Mouse (Mus musculus) intestine, embryonic 14.5 days (tissue): Measurements from ENCODE around the gene Vps53. TPM values are rescaled to one million over a fixed set of nuclear protein-coding genes. Genes with fewer than 3 reads are reported as not detected.

ENCODE experiments used
- ATAC-seq: fragments of 200-750 bp; cut with Nextera tagmentation; replicated peaks from 2 replicates; pipeline ENCODE4 v1.8.0; 2017; ENCODE audit warnings: low read depth, moderate number of reproducible peaks, moderate TSS enrichment, moderate library complexity; ENCODE audit not compliant: low FRiP score, low TSS enrichment
- DNase-seq: peaks from one replicate; pipeline ENCODE4 v3.0.0-alpha.2; 2018; ENCODE audit warnings: low spot score
- H3K27ac ChIP-seq: fragments of 300-500 bp; sonication (generic); 2 replicates; pipeline ENCODE4 v1.5.1; 2014; ENCODE audit warnings: low read depth, mild to moderate bottlenecking, control low read depth
- H3K27me3 ChIP-seq: fragments of 300-500 bp; sonication (generic); replicated peaks from 2 replicates; pipeline ENCODE4 v1.6.1; 2014; ENCODE audit warnings: low read length, control low read depth; ENCODE audit not compliant: control insufficient read depth, insufficient read depth
- H3K36me3 ChIP-seq: fragments of 300-500 bp; sonication (generic); 2 replicates; pipeline ENCODE4 v1.6.1; 2014; ENCODE audit warnings: low read length, control low read depth; ENCODE audit not compliant: control insufficient read depth, insufficient read depth
- H3K4me1 ChIP-seq: fragments of 300-500 bp; sonication (generic); replicated peaks from 2 replicates; pipeline ENCODE4 v1.6.1; 2014; ENCODE audit warnings: low read length, control low read depth, mixed read lengths; ENCODE audit not compliant: control insufficient read depth, insufficient read depth
- H3K4me2 ChIP-seq: fragments of 300-500 bp; sonication (generic); 2 replicates; pipeline ENCODE4 v1.6.1; 2014; ENCODE audit warnings: low read length
- H3K4me3 ChIP-seq: fragments of 300-500 bp; sonication (generic); 2 replicates; pipeline ENCODE4 v1.5.1; 2014; ENCODE audit warnings: low read depth, low read length, control low read depth, mixed read lengths
- H3K9ac ChIP-seq: fragments of 300-500 bp; sonication (generic); 2 replicates; pipeline ENCODE4 v1.6.1; 2014; ENCODE audit warnings: mild to moderate bottlenecking, low read length
- H3K9me3 ChIP-seq: fragments of 300-500 bp; sonication (generic); 2 replicates; pipeline ENCODE4 v1.6.1; 2016; ENCODE audit warnings: low read length, control low read depth; ENCODE audit not compliant: control insufficient read depth
- WGBS: fragments of 180-500 bp; shearing (Covaris S2); extraction: QIAGEN DNeasy Blood & Tissue Kit; methylation state at CpG from one replicate; pipeline ENCODE4 v1.1.7; 2014; 5-methylcytosine and 5-hydroxymethylcytosine counted together
- polyA plus RNA-seq: library from polyadenylated mRNA; unstranded; fragments of >200 nt; fragmentation: Nextera tagmentation; extraction: Ambion mirVana; gene quantifications from 2 replicates; pipeline ENCODE4 v1.2.1, GENCODE M21; 2014

Gene Vps53
- polyA plus RNA-seq, 1 experiment from 2014 or later = 42.5 TPM

DNA sequence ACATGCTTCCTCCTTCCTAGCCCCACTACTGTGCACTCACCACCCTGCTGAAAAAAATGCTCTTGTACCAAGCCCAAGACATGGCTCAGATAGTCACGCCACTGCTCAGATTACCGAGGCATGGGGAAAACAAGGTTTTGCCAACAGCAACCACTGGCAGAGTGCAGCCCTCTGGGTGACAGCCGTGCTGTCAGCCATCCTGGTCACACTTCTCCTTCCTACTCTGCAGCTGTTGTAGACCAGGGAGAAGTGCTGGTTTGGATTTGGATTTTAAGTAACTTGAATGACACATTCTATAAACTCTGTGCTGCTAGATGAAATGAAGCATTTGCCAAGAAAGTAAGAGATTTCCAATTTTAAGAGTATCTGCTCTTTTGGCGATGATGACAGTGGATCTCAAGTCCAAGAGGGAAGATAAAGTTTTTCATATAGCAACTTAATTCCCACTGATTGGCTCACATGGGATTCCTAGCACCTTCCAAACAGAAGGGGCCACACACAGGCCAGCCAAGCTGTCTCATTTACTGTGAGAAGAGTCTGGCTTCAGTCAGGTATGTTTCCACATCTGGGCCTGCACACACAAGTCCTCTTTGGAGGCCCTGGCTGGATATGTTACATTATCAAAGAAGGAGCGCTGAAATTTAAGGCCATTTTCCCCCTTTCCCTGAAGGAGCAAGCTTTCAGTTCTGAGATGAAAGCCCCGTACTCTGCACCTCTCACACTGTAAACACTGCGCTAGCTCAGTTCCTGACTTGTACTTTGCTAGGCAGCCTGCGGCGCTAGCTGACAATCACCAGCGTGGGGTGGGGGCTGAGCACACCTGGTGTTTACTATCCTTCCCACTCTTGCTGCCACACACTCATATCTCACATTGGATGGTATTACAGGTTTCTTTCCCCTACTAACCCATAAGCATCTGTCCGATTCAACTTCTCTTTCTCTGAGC is 72.6 kb downstream of the Vps53 start:
- H3K4me1 ChIP-seq = peaks cover 14% of the 10 kb centered on the region
- no peak overlapping the region for H3K9ac ChIP-seq
- H3K27me3 ChIP-seq = no peaks in the 10 kb centered on the region
- H3K4me2 ChIP-seq = no peak overlapping the region
- DNase-seq = no peak
- H3K36me3 ChIP-seq = peaks cover 4% of the 10 kb centered on the region
- H3K4me3 ChIP-seq = no peak overlapping the region
- WGBS = 57% methylated on average over 11 of the region's 11 CpGs
- H3K9me3 ChIP-seq = no peaks in the 10 kb centered on the region
- H3K27ac ChIP-seq = peak overlapping the region; percentile 52
- no peak for ATAC-seq

GRCm38 (mm10) chr11:76101154-76101553 is 78.3 kb downstream of the Vps53 start:
- H3K9ac ChIP-seq = no peak overlapping the region
- H3K4me2 ChIP-seq = no peak overlapping the region
- no peak overlapping the region for H3K4me3 ChIP-seq
- no peaks in the 10 kb centered on the region for H3K9me3 ChIP-seq
- ATAC-seq (no peak), DNase-seq (no peak)
- H3K27me3 ChIP-seq = no peaks in the 10 kb centered on the region
- peaks cover 3% of the 10 kb centered on the region; the same call in 1 of the 2 replicates for H3K36me3 ChIP-seq
- H3K27ac ChIP-seq = peak overlapping the region; percentile 22; the same call in 1 of the 2 replicates
- H3K4me1 ChIP-seq = peaks cover 39% of the 10 kb centered on the region

DNA sequence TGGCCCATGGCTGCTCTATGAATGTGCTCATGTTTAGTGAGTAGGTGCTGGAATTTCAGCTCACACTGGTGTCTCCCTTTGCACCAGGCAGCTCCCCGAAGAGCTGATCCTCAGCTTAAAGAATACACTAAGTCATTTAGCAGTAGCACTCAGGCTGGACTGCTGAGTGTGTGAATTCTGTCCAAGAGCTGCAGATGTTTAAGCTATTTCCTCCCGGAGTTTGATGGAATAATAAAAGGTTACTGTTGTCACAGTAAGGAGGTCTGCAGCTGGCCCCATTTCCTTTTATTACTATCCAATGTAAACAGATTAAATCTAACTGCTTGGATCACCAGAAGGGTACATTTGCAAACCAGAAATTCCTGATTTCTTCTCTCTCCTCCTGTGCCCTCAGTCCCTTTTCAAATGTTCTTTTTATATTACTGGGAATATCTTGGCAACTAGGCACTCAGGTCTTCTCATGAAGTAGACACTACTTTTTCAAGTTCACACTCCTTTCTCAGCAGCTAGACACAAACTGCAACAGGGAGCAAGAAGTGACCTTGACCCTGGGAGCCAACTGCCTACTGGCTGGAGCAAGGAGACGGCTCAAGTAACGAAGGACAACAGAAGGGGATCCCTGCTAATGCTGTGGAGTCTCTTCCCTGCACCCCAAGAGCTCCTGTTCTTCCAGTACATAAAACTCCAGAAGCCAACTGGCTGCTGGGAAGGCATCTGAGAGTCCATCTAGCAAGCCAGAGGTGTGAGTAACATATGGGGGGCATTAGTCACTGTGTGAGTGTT is 80.1 kb downstream of the Vps53 start:
- peak overlapping the region; percentile 18 for H3K4me2 ChIP-seq

DNA sequence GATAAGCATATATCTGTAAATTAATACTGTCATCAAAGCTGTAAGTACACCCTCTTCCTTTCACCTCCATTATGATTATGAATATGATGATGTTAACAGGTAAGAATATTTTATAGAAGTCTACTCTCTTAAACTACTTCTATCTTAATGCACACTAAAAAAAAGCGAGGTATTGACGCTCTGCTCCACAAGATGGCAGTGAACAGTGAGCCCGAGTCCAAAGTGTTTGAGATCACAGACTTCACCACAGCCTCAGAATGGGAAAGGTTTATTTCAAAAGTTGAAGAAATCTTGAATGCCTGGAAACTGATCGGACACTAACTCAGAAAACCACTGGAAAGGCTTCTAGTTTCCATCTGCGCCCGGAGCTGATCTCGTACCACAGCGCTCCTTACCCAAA is 85.8 kb downstream of the Vps53 start:
- ATAC-seq = no peak
- H3K9ac ChIP-seq = no peak overlapping the region
- H3K4me3 ChIP-seq = no peak overlapping the region
- no peak for DNase-seq
- no peak overlapping the region for H3K4me2 ChIP-seq
- WGBS = 84% methylated on average over 8 of the region's 8 CpGs
- peaks cover 14% of the 10 kb centered on the region for H3K36me3 ChIP-seq
- H3K9me3 ChIP-seq = no peaks in the 10 kb centered on the region
- H3K27me3 ChIP-seq = no peaks in the 10 kb centered on the region
- H3K4me1 ChIP-seq = peaks cover 7% of the 10 kb centered on the region
- no peak overlapping the region for H3K27ac ChIP-seq

More for the DNA sequence above, 80.1 kb downstream of the Vps53 start:
- Histone ChIP-seq H3K9me3 (no peaks in the 10 kb centered on the region), H3K27ac (peak overlapping the region; percentile 83), H3K4me1 (peaks cover 34% of the 10 kb centered on the region), H3K36me3 (0 out of 2 replicates have a peak, but pooled peaks cover 3% of the 10 kb centered on the region), H3K27me3 (no peaks in the 10 kb centered on the region), H3K9ac (no peak overlapping the region), H3K4me3 (no peak overlapping the region)
- WGBS = 19% methylated on average over 4 of the region's 4 CpGs
- ATAC-seq (peak; percentile 75), DNase-seq (peak; percentile 58)

GRCm38 (mm10) chr11:76089776-76090175 is 89.7 kb downstream of the Vps53 start:
- 0 out of 2 replicates have a peak, but pooled peaks cover 3% of the 10 kb centered on the region for H3K4me1 ChIP-seq
- no peak overlapping the region for H3K9ac ChIP-seq
- no peak overlapping the region for H3K4me2 ChIP-seq
- H3K9me3 ChIP-seq = no peaks in the 10 kb centered on the region
- ATAC-seq (no peak), DNase-seq (no peak)
- peaks cover 21% of the 10 kb centered on the region for H3K36me3 ChIP-seq
- H3K27me3 ChIP-seq = no peaks in the 10 kb centered on the region
- no peak overlapping the region for H3K27ac ChIP-seq
- WGBS = 80% methylated on average over 6 of the region's 6 CpGs
- no peak overlapping the region for H3K4me3 ChIP-seq

DNA sequence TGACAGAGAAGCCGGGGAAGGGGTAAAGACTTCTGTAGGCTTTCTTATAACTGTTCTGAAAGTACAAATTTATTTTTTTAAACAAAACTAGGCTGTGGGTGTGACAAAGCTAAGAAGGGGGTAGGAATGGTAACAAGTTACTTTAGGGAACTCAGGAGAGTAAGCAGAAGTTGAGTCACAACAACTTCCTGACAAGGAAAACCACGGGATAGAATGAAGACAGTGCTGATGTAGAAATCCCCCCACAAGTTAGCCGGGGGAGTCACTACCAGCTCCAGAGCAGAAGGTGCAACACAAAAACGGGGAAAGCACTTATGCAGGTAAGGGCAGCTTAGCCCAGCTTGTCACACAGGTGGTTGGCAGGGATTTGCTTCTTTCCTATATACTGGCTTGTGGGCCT is 90.9 kb downstream of the Vps53 start:
- 84% methylated on average over 4 of the region's 4 CpGs for WGBS
- no peak overlapping the region for H3K4me3 ChIP-seq
- H3K4me2 ChIP-seq = no peak overlapping the region
- no peaks in the 10 kb centered on the region for H3K27me3 ChIP-seq
- no peak overlapping the region for H3K9ac ChIP-seq
- H3K4me1 ChIP-seq = 0 out of 2 replicates have a peak, but pooled peaks cover 3% of the 10 kb centered on the region
- H3K27ac ChIP-seq = no peak overlapping the region
- no peak for DNase-seq
- H3K9me3 ChIP-seq = no peaks in the 10 kb centered on the region
- peaks cover 21% of the 10 kb centered on the region for H3K36me3 ChIP-seq
- ATAC-seq = no peak

- DNase-seq = peak; percentile 82
Measured at GRCm38 (mm10) chr11:76085898-76086591, 93.4 kb downstream of the Vps53 start.

DNA sequence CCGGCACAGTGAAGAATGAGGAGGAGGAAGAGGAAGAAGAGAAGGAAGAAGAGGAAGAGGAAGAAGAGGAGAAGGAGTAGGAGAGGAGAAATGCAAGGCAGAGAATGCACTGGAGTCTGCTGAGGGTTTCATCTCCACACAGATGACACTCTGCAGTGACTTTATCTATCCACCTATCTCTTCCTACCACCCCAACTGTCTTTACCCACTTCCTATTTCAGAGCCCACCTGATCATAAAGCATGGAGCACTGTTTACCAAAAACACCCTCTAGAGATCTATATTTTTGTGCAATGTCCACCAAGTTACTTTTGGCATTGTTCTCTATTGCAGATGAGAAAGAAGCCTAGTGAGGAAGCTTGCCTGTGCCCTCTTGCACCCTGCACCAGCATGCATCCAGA is 94.5 kb downstream of the Vps53 start:
- H3K4me1 ChIP-seq = no peaks in the 10 kb centered on the region
- H3K9ac ChIP-seq = no peak overlapping the region
- no peak overlapping the region for H3K27ac ChIP-seq
- no peak overlapping the region for H3K4me3 ChIP-seq
- H3K4me2 ChIP-seq = no peak overlapping the region
- DNase-seq (no peak), ATAC-seq (no peak)
- WGBS = 93% methylated on average over 1 of the region's 1 CpGs
- peaks cover 30% of the 10 kb centered on the region for H3K36me3 ChIP-seq
- no peaks in the 10 kb centered on the region for H3K27me3 ChIP-seq
- H3K9me3 ChIP-seq = no peaks in the 10 kb centered on the region

More at GRCm38 (mm10) chr11:76085898-76086591, 93.4 kb downstream of the Vps53 start:
- no peaks in the 10 kb centered on the region for H3K9me3 ChIP-seq
- no peaks in the 10 kb centered on the region for H3K27me3 ChIP-seq
- no peak overlapping the region for H3K9ac ChIP-seq
- no peaks in the 10 kb centered on the region for H3K4me1 ChIP-seq
- H3K36me3 ChIP-seq = peaks cover 27% of the 10 kb centered on the region
- no peak overlapping the region for H3K4me2 ChIP-seq
- ATAC-seq = no peak
- WGBS = 72% methylated on average over 5 of the region's 5 CpGs
- no peak overlapping the region for H3K4me3 ChIP-seq
- H3K27ac ChIP-seq = no peak overlapping the region
